Mouse (Mus musculus): Measurements from ENCODE around the gene Ank.

DNA sequence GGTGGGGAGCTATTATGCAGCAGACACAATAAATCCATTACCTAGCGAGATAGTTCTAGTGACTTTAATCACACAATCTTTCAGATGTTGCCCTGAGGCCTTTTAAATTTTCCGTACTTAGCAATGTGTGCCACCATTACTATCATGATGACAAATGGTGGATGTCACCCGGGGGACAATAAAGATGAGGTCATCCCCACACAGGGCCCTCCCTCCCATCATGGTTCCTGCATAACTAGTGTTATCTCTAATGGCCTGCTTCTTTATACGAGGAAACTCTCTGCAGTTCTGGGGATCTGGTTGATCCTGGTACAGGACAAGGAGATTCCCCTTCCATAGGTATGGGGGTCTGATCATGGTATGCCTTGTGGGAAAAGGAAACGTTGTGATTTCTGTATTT lies 24.5 kb upstream of the Ank start:
- no peak for TF ChIP-seq CHD2 (IDR thresholded peaks at IDR 0.05; ENCODE audit: low read depth, low read length)
- no peak for TF ChIP-seq MAFK (IDR thresholded peaks at IDR 0.05; ENCODE audit: insufficient read depth, low read depth, low read length)
- TF ChIP-seq ZNF384 (IDR thresholded peaks at IDR 0.05; ENCODE audit: low read depth, low read length): no peak
- no peak for TF ChIP-seq HCFC1 (IDR thresholded peaks at IDR 0.05; ENCODE audit: borderline replicate concordance, insufficient read depth, low read length)
- no peak for TF ChIP-seq ZC3H11A (IDR thresholded peaks at IDR 0.05; ENCODE audit: borderline replicate concordance, low read depth, low read length)

Data from ES-E14 (cell line).